Comparison of ENCODE assay signal across 10 mouse cellular contexts in the genomic region with DNA sequence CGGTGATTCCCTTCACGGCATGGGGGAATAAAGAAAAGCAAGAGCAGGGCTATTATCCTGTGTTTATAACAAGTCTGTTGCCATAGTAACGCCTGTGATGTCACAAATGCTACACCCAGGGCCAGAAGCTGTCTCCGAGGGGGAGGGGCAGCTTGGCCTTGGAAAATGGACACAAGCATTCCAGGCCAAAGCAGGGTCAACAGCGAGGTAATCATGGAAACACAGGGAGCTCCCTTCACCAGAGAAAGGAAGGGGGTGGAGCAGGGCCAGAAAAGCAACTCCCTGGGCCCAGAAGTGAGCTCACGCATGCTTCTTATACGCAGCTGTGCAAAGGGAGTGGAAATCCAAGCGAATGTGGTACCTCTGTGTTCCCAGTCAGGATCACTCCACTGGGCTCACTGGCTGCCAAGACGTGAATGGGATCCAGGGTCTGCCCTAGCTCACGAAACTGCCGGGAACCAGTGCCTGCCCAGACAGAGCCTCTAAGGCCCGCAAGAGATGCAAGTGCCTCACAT. TPM values are rescaled to one million over a fixed set of nuclear protein-coding genes. Genes with fewer than 3 reads are reported as not detected.
DNase-seq lines count a peak whose midpoint lies in the region; ATAC-seq lines count a peak whose summit lies in the region.
"Had no signal": no experiment of that assay in that cellular context is flagged by ENCODE, and none has a peak within 500 bp of the region (broad histone marks: within the 10 kb centered on the region; RNA-seq: fewer than 3 reads in every experiment).

No protein-coding gene starts in this region.

- H3K9me3 ChIP-seq in forebrain, embryonic 14.5 days (replicated peaks; ENCODE audit: control insufficient read depth, low read length) = no peaks in the 10 kb centered on the region
- H3K9me3 ChIP-seq: G1E had no signal

- DNase-seq in right cerebral cortex, postnatal 14 days = peak; percentile 39
- no peak for DNase-seq in right cerebral cortex, postnatal 36 days (ENCODE audit: low spot score in 2 of 2)
- peak; percentile 94 for DNase-seq in forebrain, embryonic 14.5 days (ENCODE audit: low spot score)
- DNase-seq in heart, postnatal 14 days = peak; percentile 73 to 78
- DNase-seq in kidney, postnatal 14 days = peak; percentile 64
- peak; percentile 58 for DNase-seq in lung, postnatal 14 days
- peak; percentile 46 for DNase-seq in right cerebral cortex, postnatal 4 days

- peak overlapping the region; percentile 78 for H3K27ac ChIP-seq in forebrain, embryonic 14.5 days (ENCODE audit: low read depth, low read length)

- H3K36me3 ChIP-seq in forebrain, embryonic 14.5 days (ENCODE audit: control insufficient read depth, insufficient read depth, low read length) = peaks cover 6% of the 10 kb centered on the region; the same call in 1 of the 2 replicates
- H3K36me3 ChIP-seq: G1E had no signal

- peak overlapping the region; percentile 37 for H3K4me2 ChIP-seq in forebrain, embryonic 14.5 days (ENCODE audit: low read length)

- 4% methylated on average over 12 of the region's 12 CpGs for WGBS in forebrain, embryonic 14.5 days

- H3K4me3 ChIP-seq in forebrain, embryonic 14.5 days (ENCODE audit: low read depth, low read length) = no peak overlapping the region; the same call in 1 of the 2 replicates

- H3K27me3 ChIP-seq in forebrain, embryonic 14.5 days (replicated peaks; ENCODE audit: control insufficient read depth, insufficient read depth, low read length) = no peaks in the 10 kb centered on the region

- H3K4me1 ChIP-seq in forebrain, embryonic 14.5 days (ENCODE audit: control insufficient read depth, insufficient read depth, low read length) = peaks cover 23% of the 10 kb centered on the region

- peak overlapping the region; percentile 49 for H3K9ac ChIP-seq in forebrain, embryonic 14.5 days (ENCODE audit: low read length)

- intact Hi-C loops in heart, postnatal 14 days (cut with DNase I) = no loop called here

- peak; percentile 87 for ATAC-seq in forebrain, embryonic 14.5 days
- no peak for ATAC-seq in CD4-positive, CD25-positive, alpha-beta regulatory T cell, adult 4 months

RNA-seq across cellular contexts. Expression of a gene that starts 19.2 kb away (rescaled TPM):
- 12.8 and 14.5 TPM in 2 replicates for polyA plus RNA-seq in forebrain, embryonic 14.5 days (2014; fragmentation: Nextera tagmentation; extraction: Ambion mirVana)
- 10 to 100 TPM; 14.4 to 14.6 TPM for total RNA-seq in heart, postnatal 14 days (2021)
- polyA plus RNA-seq in CD4-positive, CD25-positive, alpha-beta regulatory T cell, adult 4 months (2017; shearing (Covaris generic)) = not detected
- polyA plus RNA-seq: G1E had no signal

RNA-seq across cellular contexts. Expression of a gene that starts 19.4 kb away (rescaled TPM):
- 2.0 TPM in 2 replicates for polyA plus RNA-seq in forebrain, embryonic 14.5 days (2014; fragmentation: Nextera tagmentation; extraction: Ambion mirVana)
- total RNA-seq in heart, postnatal 14 days (2021) = 1 to 10 TPM; 2.5 to 2.8 TPM
- polyA plus RNA-seq in CD4-positive, CD25-positive, alpha-beta regulatory T cell, adult 4 months (2017; shearing (Covaris generic)) = not detected
- total RNA-seq: G1E had no signal
- polyA plus RNA-seq: G1E; spleen, adult 2 months had no signal

Comparison
In these comparisons a context has a peak if more than half of its experiments do, and no peak if none do; other contexts are left out.
1. DNase-seq: peak in right cerebral cortex, postnatal 14 days (single experiment), forebrain, embryonic 14.5 days (single experiment), heart, postnatal 14 days (2 of 2), kidney, postnatal 14 days (single experiment), lung, postnatal 14 days (single experiment) and right cerebral cortex, postnatal 4 days (single experiment); none in right cerebral cortex, postnatal 36 days (0 of 2).
2. RNA of a gene that starts 19.2 kb away (polyA plus RNA-seq): 12.8 to 14.5 TPM in forebrain, embryonic 14.5 days; not detected in CD4-positive, CD25-positive, alpha-beta regulatory T cell, adult 4 months; every median in the first group is over 10 times any median in the second.